ENCODE assay signal across 7 mouse cellular contexts in genomic region chr4:41097871-41098576, GRCm38 (mm10). TPM values are rescaled to one million over a fixed set of nuclear protein-coding genes. Genes with fewer than 3 reads are reported as not detected.
A peak's percentile ranks its signal among the peaks of the same experiment; 100 is the strongest.
DNase-seq lines count a peak whose midpoint lies in the region; ATAC-seq and TF ChIP-seq lines count a peak whose summit lies in the region.

Gene Aqp3 (minus strand): TSS chr4:41098183.

- H3K9me3 ChIP-seq in heart, embryonic 12.5 days (replicated peaks), result no peaks in the 10 kb centered on the region
- H3K9me3 ChIP-seq in kidney, embryonic 14.5 days (ENCODE audit: control insufficient read depth, low read length), result no peaks in the 10 kb centered on the region

- no peak within 1 kb of the TSS for H3K27ac ChIP-seq in heart, embryonic 12.5 days (ENCODE audit: poor library complexity, severe bottlenecking)
- no peak within 1 kb of the TSS for H3K27ac ChIP-seq in kidney, embryonic 14.5 days (ENCODE audit: low read depth, low read length)
- peak within 1 kb of the TSS; percentile 30; the same call in 1 of the 2 replicates for H3K27ac ChIP-seq in small intestine, adult 2 months (ENCODE audit: insufficient read depth, low read depth, low read length)

- TF ChIP-seq CTCF in small intestine, adult 2 months (IDR thresholded peaks at IDR 0.05; ENCODE audit: extremely low read depth, insufficient read length, insufficient replicate concordance, low read depth, low read length), result no peak

- H3K4me1 ChIP-seq in heart, embryonic 12.5 days (replicated peaks), result peaks cover 50% of the 10 kb centered on the region
- H3K4me1 ChIP-seq in kidney, embryonic 14.5 days (ENCODE audit: control insufficient read depth, insufficient read depth, low read length), result peaks cover 22% of the 10 kb centered on the region
- H3K4me1 ChIP-seq in small intestine, adult 2 months (ENCODE audit: control insufficient read depth, insufficient read depth, insufficient read length, low read length), result peaks cover 35% of the 10 kb centered on the region

- 1% methylated on average over 42 of the region's 42 CpGs for WGBS in heart, embryonic 12.5 days
- under 1% methylated on average over 42 of the region's 42 CpGs for WGBS in kidney, embryonic 14.5 days
- 2% methylated on average over 42 of the region's 42 CpGs for WGBS in small intestine, adult 2 months

- peak within 1 kb of the TSS; percentile 51 for H3K4me3 ChIP-seq in heart, embryonic 12.5 days
- H3K4me3 ChIP-seq in kidney, embryonic 14.5 days (ENCODE audit: low read length), result peak within 1 kb of the TSS; percentile 38
- peak within 1 kb of the TSS; percentile 61 for H3K4me3 ChIP-seq in small intestine, adult 2 months (ENCODE audit: low read depth, low read length)

- peaks cover 29% of the 10 kb centered on the region for H3K27me3 ChIP-seq in heart, embryonic 12.5 days (replicated peaks)
- H3K27me3 ChIP-seq in kidney, embryonic 14.5 days (ENCODE audit: control insufficient read depth, insufficient read depth, low read length), result peaks cover 9% of the 10 kb centered on the region; the same call in 1 of the 2 replicates
- H3K27me3 ChIP-seq in small intestine, adult 2 months (ENCODE audit: control insufficient read depth, insufficient read depth, low read length), result no peaks in the 10 kb centered on the region; the same call in 1 of the 2 replicates

- H3K36me3 ChIP-seq in heart, embryonic 12.5 days, result no peaks in the 10 kb centered on the region
- no peaks in the 10 kb centered on the region for H3K36me3 ChIP-seq in kidney, embryonic 14.5 days (ENCODE audit: control insufficient read depth, insufficient read depth, low read length)
- H3K36me3 ChIP-seq in small intestine, adult 2 months (ENCODE audit: control insufficient read depth, insufficient read depth, low read length), result no peaks in the 10 kb centered on the region

- peak; percentile 73 for ATAC-seq in heart, embryonic 12.5 days (ENCODE audit: insufficient number of reproducible peaks, low FRiP score)
- ATAC-seq in kidney, embryonic 14.5 days (ENCODE audit: low FRiP score, low TSS enrichment), result peak; percentile 55

- H3K9ac ChIP-seq in heart, embryonic 12.5 days, result peak within 1 kb of the TSS; percentile 64
- peak within 1 kb of the TSS; percentile 44 for H3K9ac ChIP-seq in kidney, embryonic 14.5 days (ENCODE audit: low read depth, low read length)

- peak within 1 kb of the TSS; percentile 97 for H3K4me2 ChIP-seq in heart, embryonic 12.5 days
- peak within 1 kb of the TSS; percentile 88 for H3K4me2 ChIP-seq in kidney, embryonic 14.5 days (replicated peaks; ENCODE audit: low read depth, low read length)

- peak; percentile 49; the same call in 1 of the 2 replicates for TF ChIP-seq POLR2A in small intestine, adult 2 months (IDR thresholded peaks at IDR 0.05; ENCODE audit: low read depth, low read length)

- DNase-seq in ES-CJ7 (ENCODE audit: low read depth, low spot score), result peak; percentile 70
- DNase-seq in adrenal gland, postnatal 10 days, result peak; percentile 58
- DNase-seq in lung, postnatal 10 days, result peak; percentile 23
- DNase-seq in right cerebral cortex, adult 18-20 months, result no peak

RNA-seq across cellular contexts. Expression of gene Aqp3, which starts in this region (rescaled TPM):
- total RNA-seq in adrenal gland, postnatal 10 days (2021), result under 1 TPM; 0.63 to 0.76 TPM
- 2.2 and 2.6 TPM in 2 replicates for polyA plus RNA-seq in heart, embryonic 12.5 days (2016; fragmentation: Nextera tagmentation; extraction: Ambion mirVana)
- polyA plus RNA-seq in kidney, embryonic 14.5 days (2014; fragmentation: Nextera tagmentation; extraction: Ambion mirVana), result 12.8 and 13.3 TPM in 2 replicates
- polyA plus RNA-seq in small intestine, adult 2 months (2012; rRNA removed), result 100 and 126 TPM in 2 replicates

Comparison
In these comparisons a context has a peak if more than half of its experiments do, and no peak if none do; other contexts are left out.
1. Peak in DNase-seq in adrenal gland, postnatal 10 days; RNA of the gene not detected or under 1 TPM.